ENCODE assay signal across 7 mouse cellular contexts in the genomic region with DNA sequence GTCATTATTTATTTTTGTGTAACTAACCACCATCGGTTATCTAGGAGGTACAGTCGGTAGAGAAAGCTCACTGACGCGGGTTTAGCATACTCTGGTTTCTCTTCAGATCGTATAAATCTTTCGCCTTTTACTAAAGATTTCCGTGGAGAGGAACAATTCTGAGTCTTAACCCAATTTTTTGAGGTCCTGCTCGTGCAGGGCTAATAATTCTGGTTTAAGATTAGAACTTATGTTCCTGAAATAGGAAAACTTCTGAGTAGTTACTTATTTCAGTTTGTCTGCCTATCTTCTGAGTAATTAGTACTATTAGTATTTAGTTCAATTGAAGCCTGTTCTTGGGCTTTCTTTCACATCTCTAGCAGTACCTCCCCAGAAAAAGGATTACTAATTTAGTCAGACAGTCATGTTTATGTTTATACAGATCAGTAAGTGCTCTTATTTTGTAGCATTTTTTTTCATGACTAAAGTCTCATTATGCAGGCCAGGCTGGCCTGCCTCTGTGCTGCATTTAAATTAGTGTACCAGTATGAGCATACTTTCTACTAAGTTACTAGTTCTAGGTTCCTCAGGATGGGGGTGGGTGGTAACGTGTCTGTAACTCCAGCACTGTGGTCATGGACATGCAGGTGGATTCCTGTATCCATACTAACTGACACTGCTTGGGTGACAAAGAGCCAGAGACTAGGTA. TPM values are rescaled to one million over a fixed set of nuclear protein-coding genes. Genes with fewer than 3 reads are reported as not detected.
DNase-seq lines count a peak whose midpoint lies in the region; ATAC-seq and TF ChIP-seq lines count a peak whose summit lies in the region.

No protein-coding gene starts in this region.

- DNase-seq in CD4-positive, CD25-positive, alpha-beta regulatory T cell, adult 2 months (ENCODE audit: low read depth, low spot score) = peak; percentile 76
- DNase-seq in MEL (ENCODE audit: low read depth, low spot score) = peak; percentile 96
- DNase-seq in heart, postnatal 10 days = peak; percentile 66 to 73
- peak; percentile 13 to 43 for DNase-seq in kidney, postnatal 25 days
- DNase-seq in lung, postnatal 25 days (ENCODE audit: low spot score) = peak; percentile 54
- peak; percentile 63 for DNase-seq in skeletal muscle tissue, adult 2 months (ENCODE audit: low read depth, low spot score)

- no peak overlapping the region for H3K4me3 ChIP-seq in MEL (ENCODE audit: control insufficient read depth in 1 of 2, insufficient read depth in 1 of 2, low read depth in 2 of 2, low read length in 2 of 2)
- no peak overlapping the region; the same call in 1 of the 2 replicates for H3K4me3 ChIP-seq in embryonic facial prominence, embryonic 12.5 days

- H3K79me2 ChIP-seq in MEL (ENCODE audit: control insufficient read depth, insufficient read depth, low read length, poor library complexity) = no peaks in the 10 kb centered on the region; the same call in 1 of the 2 replicates

- H3K9ac ChIP-seq in MEL (ENCODE audit: control insufficient read depth, low read depth, low read length, poor library complexity, severe bottlenecking) = peak overlapping the region; percentile 57
- H3K9ac ChIP-seq in embryonic facial prominence, embryonic 12.5 days = no peak overlapping the region

- H3K9me3 ChIP-seq in MEL (replicated peaks; ENCODE audit: insufficient read depth, low read length) = no peaks in the 10 kb centered on the region
- H3K9me3 ChIP-seq in embryonic facial prominence, embryonic 12.5 days = no peaks in the 10 kb centered on the region

- intact Hi-C loops in heart, postnatal 10 days (cut with DNase I) = no loop called here

- peak; percentile 98 to 100 for TF ChIP-seq POLR2A in MEL (IDR thresholded peaks at IDR 0.05; ENCODE audit: control insufficient read depth in 1 of 2, insufficient read depth in 1 of 2, low read depth in 1 of 2, low read length in 2 of 2, poor library complexity in 1 of 2)

- WGBS in embryonic facial prominence, embryonic 12.5 days = 2% methylated on average over 9 of the region's 9 CpGs

- peak overlapping the region; percentile 91 for H3K27ac ChIP-seq in MEL (ENCODE audit: control insufficient read depth, low read depth, low read length)
- H3K27ac ChIP-seq in embryonic facial prominence, embryonic 12.5 days = peak overlapping the region; percentile 79

- no peak for TF ChIP-seq RAD21 in MEL (IDR thresholded peaks at IDR 0.05; ENCODE audit: low read depth, low read length)

- no peaks in the 10 kb centered on the region for H3K27me3 ChIP-seq in MEL (ENCODE audit: control insufficient read depth in 1 of 2, insufficient read depth in 2 of 2, low read length in 2 of 2)
- H3K27me3 ChIP-seq in embryonic facial prominence, embryonic 12.5 days = no peaks in the 10 kb centered on the region

- ATAC-seq in embryonic facial prominence, embryonic 12.5 days (ENCODE audit: insufficient number of reproducible peaks, insufficient read depth, low FRiP score, low TSS enrichment) = peak; percentile 83

- no peak for TF ChIP-seq CTCF in MEL (IDR thresholded peaks at IDR 0.05 in 2 of 3, conservative IDR thresholded peaks at IDR 0.05 in 1 of 3; ENCODE audit: control insufficient read depth in 1 of 3, insufficient read depth in 1 of 3, low read depth in 2 of 3, low read length in 3 of 3, poor library complexity in 1 of 3, severe bottlenecking in 1 of 3)

- peak overlapping the region; percentile 44 for H3K4me2 ChIP-seq in embryonic facial prominence, embryonic 12.5 days (replicated peaks)

- peaks cover 0 to 11% of the 10 kb centered on the region in 2 experiments; a peak in 2 of 4 replicates for H3K4me1 ChIP-seq in MEL (ENCODE audit: control insufficient read depth in 1 of 2, insufficient read depth in 2 of 2, low read length in 2 of 2)
- 0 out of 2 replicates have a peak, but pooled peaks cover 3% of the 10 kb centered on the region for H3K4me1 ChIP-seq in embryonic facial prominence, embryonic 12.5 days

- H3K36me3 ChIP-seq in MEL (ENCODE audit: control insufficient read depth in 1 of 2, insufficient read depth in 2 of 2, low read length in 2 of 2) = peaks cover 0 to 2% of the 10 kb centered on the region in 2 experiments; a peak in 2 of 4 replicates
- no peaks in the 10 kb centered on the region for H3K36me3 ChIP-seq in embryonic facial prominence, embryonic 12.5 days

- TF ChIP-seq EP300 in MEL (IDR thresholded peaks at IDR 0.05; ENCODE audit: low read depth in 1 of 2, low read length in 2 of 2) = no peak

TF ChIP-seq in MEL, 35 proteins besides CTCF, POLR2A, EP300 and RAD21:
- peak; percentile 99 for TF ChIP-seq TBP (IDR thresholded peaks at IDR 0.05; ENCODE audit: low read depth, low read length)
- peak; percentile 100 for TF ChIP-seq POLR2AphosphoS5 (IDR thresholded peaks at IDR 0.05; ENCODE audit: borderline replicate concordance, low read depth, low read length)
- no peak for TF ChIP-seq MAFK (IDR thresholded peaks at IDR 0.05; ENCODE audit: borderline replicate concordance, low read depth, low read length)
TF ChIP-seq in MEL: peak in this region for 2.

RNA-seq across cellular contexts. Expression of a gene that starts 7.6 kb away (rescaled TPM):
- 32.6 and 36.7 TPM in 2 replicates for total RNA-seq in MEL (2012; rRNA removed)
- polyA plus RNA-seq in MEL (2012; ENCODE audit: insufficient read depth in 1 of 2, insufficient read length in 2 of 2, low read depth in 1 of 2, low replicate concordance in 2 of 2, missing spikeins in 1 of 2) = 10 to 100 TPM in 1 of 2 experiments, not detected in 1; 45.1 TPM
- polyA plus RNA-seq in embryonic facial prominence, embryonic 12.5 days (2016; fragmentation: Nextera tagmentation; extraction: Ambion mirVana) = 83.8 and 89.5 TPM in 2 replicates
- 1 to 10 TPM; 5.2 to 8.0 TPM for total RNA-seq in heart, postnatal 10 days (2021)

RNA-seq across cellular contexts. Expression of a gene that starts 34.0 kb away (rescaled TPM):
- total RNA-seq in MEL (2012; rRNA removed) = 4,560 and 5,186 TPM in 2 replicates
- polyA plus RNA-seq in MEL (2012; ENCODE audit: insufficient read depth in 1 of 2, insufficient read length in 2 of 2, low read depth in 1 of 2, low replicate concordance in 2 of 2, missing spikeins in 1 of 2) = 1,000 to 10,000 TPM; 1,132 to 1,156 TPM
- 804 and 834 TPM in 2 replicates for polyA plus RNA-seq in embryonic facial prominence, embryonic 12.5 days (2016; fragmentation: Nextera tagmentation; extraction: Ambion mirVana)
- 100 to 1,000 TPM; 803 to 807 TPM for total RNA-seq in heart, postnatal 10 days (2021)

RNA-seq across cellular contexts. Expression of a gene that starts 56.2 kb away (rescaled TPM):
- total RNA-seq in MEL (2012; rRNA removed) = 4.1 and 5.3 TPM in 2 replicates
- 10 to 100 TPM in 1 of 2 experiments, not detected in 1; 13.8 TPM for polyA plus RNA-seq in MEL (2012; ENCODE audit: insufficient read depth in 1 of 2, insufficient read length in 2 of 2, low read depth in 1 of 2, low replicate concordance in 2 of 2, missing spikeins in 1 of 2)
- 5.0 and 5.5 TPM in 2 replicates for polyA plus RNA-seq in embryonic facial prominence, embryonic 12.5 days (2016; fragmentation: Nextera tagmentation; extraction: Ambion mirVana)
- total RNA-seq in heart, postnatal 10 days (2021) = 1 to 10 TPM; 3.7 to 4.3 TPM

Comparison
In these comparisons a context has a peak if more than half of its experiments do, and no peak if none do; other contexts are left out.
1. DNase-seq: peak in every context shown above with its lines; median percentile 96 in MEL; 76 in CD4-positive, CD25-positive, alpha-beta regulatory T cell, adult 2 months; 70 in heart, postnatal 10 days; 63 in skeletal muscle tissue, adult 2 months; 54 in lung, postnatal 25 days; 28 in kidney, postnatal 25 days.